Comparison of ENCODE assay signal across 30 mouse cellular contexts in the genomic region with DNA sequence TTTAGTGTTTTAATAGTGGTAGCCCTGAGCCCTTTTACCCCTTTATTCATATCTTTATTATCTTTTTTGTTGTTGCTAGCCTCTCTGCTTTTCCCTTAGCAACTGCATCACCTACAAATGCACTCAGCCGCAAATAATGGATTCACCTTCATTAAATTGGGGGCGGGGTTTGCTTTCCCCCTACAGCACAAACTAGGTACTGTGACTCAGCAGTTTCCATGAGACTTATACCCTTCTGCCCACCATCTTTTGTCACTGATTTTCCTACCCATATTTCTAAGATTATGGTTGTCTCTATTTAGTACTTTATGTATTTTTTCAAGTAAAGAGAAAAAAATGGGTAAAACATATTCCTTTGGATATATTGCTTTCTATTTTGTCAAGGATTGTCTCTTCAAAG. TPM values are rescaled to one million over a fixed set of nuclear protein-coding genes. Genes with fewer than 3 reads are reported as not detected.
DNase-seq lines count a peak whose midpoint lies in the region; ATAC-seq and TF ChIP-seq lines count a peak whose summit lies in the region.
"Had no signal": no experiment of that assay in that cellular context is flagged by ENCODE, and none has a peak within 500 bp of the region (broad histone marks: within the 10 kb centered on the region; RNA-seq: fewer than 3 reads in every experiment).

No protein-coding gene starts in this region.

- no peak for TF ChIP-seq EP300 in liver, postnatal 0 days (IDR thresholded peaks at IDR 0.05; ENCODE audit: low read depth)

- no peak for ATAC-seq in kidney, postnatal 0 days (replicated peaks; ENCODE audit: low FRiP score, low read depth)
- 0 out of 2 replicates have a peak, but pooled peaks have one; percentile 41 for ATAC-seq in megakaryocyte progenitor cell, adult 5-6 weeks (replicated peaks; ENCODE audit: poor library complexity)
- ATAC-seq in liver, postnatal 0 days = no peak
- ATAC-seq: CD4-positive, CD25-positive, alpha-beta regulatory T cell, adult 4 months; forebrain, embryonic 16.5 days; intestine, postnatal 0 days; Patski had no signal

- no peak overlapping the region for H3K4me2 ChIP-seq in kidney, postnatal 0 days (ENCODE audit: low read length)
- no peak overlapping the region for H3K4me2 ChIP-seq in liver, postnatal 0 days (ENCODE audit: low read depth, low read length)
- H3K4me2 ChIP-seq: embryonic facial prominence, embryonic 13.5 days; forebrain, embryonic 12.5 days; heart, embryonic 12.5 days; heart, embryonic 15.5 days; hindbrain, embryonic 12.5 days; hindbrain, embryonic 15.5 days had no signal

- H3K27me3 ChIP-seq in kidney, postnatal 0 days (ENCODE audit: insufficient read depth, low read length) = no peaks in the 10 kb centered on the region
- H3K27me3 ChIP-seq in liver, postnatal 0 days (ENCODE audit: insufficient read depth, low read length) = no peaks in the 10 kb centered on the region
- H3K27me3 ChIP-seq: embryonic facial prominence, embryonic 13.5 days; forebrain, embryonic 12.5 days; heart, embryonic 12.5 days; heart, embryonic 15.5 days; hindbrain, embryonic 12.5 days; hindbrain, embryonic 15.5 days; Patski had no signal

- intact Hi-C loops in heart, postnatal 25 days (cut with DNase I) = no loop called here

- 86% methylated on average over 2 of the region's 2 CpGs for WGBS in kidney, postnatal 0 days
- 68% methylated on average over 2 of the region's 2 CpGs for WGBS in liver, postnatal 0 days (ENCODE audit: insufficient replicate concordance)

- H3K27ac ChIP-seq in kidney, postnatal 0 days = no peak overlapping the region
- H3K27ac ChIP-seq in liver, postnatal 0 days (ENCODE audit: low read depth) = no peak overlapping the region
- H3K27ac ChIP-seq: embryonic facial prominence, embryonic 10.5 days; embryonic facial prominence, embryonic 13.5 days; forebrain, embryonic 12.5 days; gastrocnemius, adult 2 months; heart, embryonic 15.5 days; hindbrain, embryonic 12.5 days; hindbrain, embryonic 15.5 days had no signal

- DNase-seq in kidney, postnatal 0 days (ENCODE audit: low spot score) = no peak
- no peak for DNase-seq in kidney, adult 11 months
- DNase-seq in ES-CJ7 (ENCODE audit: low read depth, low spot score) = peak; percentile 23
- peak; percentile 5 for DNase-seq in WW6 (ENCODE audit: low read depth, low spot score)
- DNase-seq in heart, postnatal 25 days (ENCODE audit: low spot score) = no peak
- DNase-seq in liver, postnatal 0 days = no peak
- DNase-seq: adrenal gland, adult 2 months; adrenal gland, postnatal 14 days; cerebellum, adult 11 months; cerebellum, adult 2 months; cerebellum, adult 9-11 months; cerebellum, postnatal 25 days; embryo, embryonic 11 days; gastrocnemius, adult 2 months; gastrocnemius, postnatal 14 days; heart, adult 11 months; heart, postnatal 14 days had no signal

- peak; percentile 15; the same call in 1 of the 2 replicates for TF ChIP-seq CTCF in kidney, postnatal 0 days (IDR thresholded peaks at IDR 0.05; ENCODE audit: low read depth)
- no peak for TF ChIP-seq CTCF in liver, postnatal 0 days (IDR thresholded peaks at IDR 0.05; ENCODE audit: low read depth)

- H3K9ac ChIP-seq in kidney, postnatal 0 days (ENCODE audit: low read depth, low read length) = no peak overlapping the region
- no peak overlapping the region for H3K9ac ChIP-seq in liver, postnatal 0 days (replicated peaks)
- H3K9ac ChIP-seq: embryonic facial prominence, embryonic 13.5 days; forebrain, embryonic 12.5 days; heart, embryonic 12.5 days; heart, embryonic 15.5 days; hindbrain, embryonic 12.5 days; hindbrain, embryonic 15.5 days had no signal

- no peak overlapping the region for H3K4me3 ChIP-seq in kidney, postnatal 0 days (replicated peaks; ENCODE audit: low read depth, low read length)
- H3K4me3 ChIP-seq in liver, postnatal 0 days (ENCODE audit: low read depth, low read length) = no peak overlapping the region
- H3K4me3 ChIP-seq: embryonic facial prominence, embryonic 10.5 days; embryonic facial prominence, embryonic 13.5 days; erythroblast, embryonic 14.5 days; forebrain, embryonic 12.5 days; gastrocnemius, adult 2 months; heart, embryonic 12.5 days; heart, embryonic 15.5 days; hindbrain, embryonic 12.5 days; hindbrain, embryonic 15.5 days had no signal

- no peaks in the 10 kb centered on the region for H3K36me3 ChIP-seq in kidney, postnatal 0 days (ENCODE audit: insufficient read depth, low read length)
- no peaks in the 10 kb centered on the region for H3K36me3 ChIP-seq in liver, postnatal 0 days (replicated peaks; ENCODE audit: insufficient read depth, low read length)
- H3K36me3 ChIP-seq: embryonic facial prominence, embryonic 10.5 days; embryonic facial prominence, embryonic 13.5 days; forebrain, embryonic 12.5 days; heart, embryonic 15.5 days; hindbrain, embryonic 12.5 days; hindbrain, embryonic 15.5 days had no signal

- H3K9me3 ChIP-seq in kidney, postnatal 0 days (replicated peaks; ENCODE audit: low read length) = no peaks in the 10 kb centered on the region
- no peaks in the 10 kb centered on the region for H3K9me3 ChIP-seq in liver, postnatal 0 days (ENCODE audit: low read length)
- H3K9me3 ChIP-seq: embryonic facial prominence, embryonic 10.5 days; embryonic facial prominence, embryonic 13.5 days; forebrain, embryonic 12.5 days; heart, embryonic 12.5 days; heart, embryonic 15.5 days; hindbrain, embryonic 12.5 days; hindbrain, embryonic 15.5 days had no signal

- H3K4me1 ChIP-seq in kidney, postnatal 0 days (replicated peaks; ENCODE audit: insufficient read depth, low read length) = no peaks in the 10 kb centered on the region
- H3K4me1 ChIP-seq in liver, postnatal 0 days (ENCODE audit: insufficient read depth) = no peaks in the 10 kb centered on the region
- H3K4me1 ChIP-seq: forebrain, embryonic 12.5 days; hindbrain, embryonic 12.5 days; hindbrain, embryonic 15.5 days had no signal

RNA-seq across cellular contexts. Expression of gene Pcdh7, which starts 56.7 kb away (rescaled TPM):
- 3.5 and 3.6 TPM in 2 replicates for polyA plus RNA-seq in kidney, postnatal 0 days (2015; fragmentation: Nextera tagmentation; extraction: Ambion mirVana)
- 1.8 and 2.2 TPM in 2 replicates for total RNA-seq in megakaryocyte progenitor cell, adult 5-6 weeks (2015)
- total RNA-seq in megakaryocyte progenitor cell, adult 5-6 weeks (2017) = 0.58 and 4.7 TPM in 2 replicates
- 100 to 1,000 TPM; 110 to 115 TPM for total RNA-seq in heart, postnatal 25 days (2021)
- polyA plus RNA-seq in liver, postnatal 0 days (2015; fragmentation: Nextera tagmentation; extraction: Ambion mirVana) = 0.37 and 0.38 TPM in 2 replicates

Comparison
In these comparisons a context has a peak if more than half of its experiments do, and no peak if none do; other contexts are left out.
1. DNase-seq: peak in ES-CJ7 (single experiment) and WW6 (single experiment); none in kidney, postnatal 0 days (single experiment), kidney, adult 11 months (single experiment), heart, postnatal 25 days (single experiment) and liver, postnatal 0 days (single experiment).
2. RNA of gene Pcdh7, which starts 56.7 kb away (total RNA-seq): 110 to 115 TPM in heart, postnatal 25 days; 0.58 to 4.7 TPM in megakaryocyte progenitor cell, adult 5-6 weeks; every median in the first group is over 10 times any median in the second.